Mouse (Mus musculus) neural tube, embryonic 14.5 days (tissue): ENCODE measurements at regions not wholly inside any gene's neighbourhood (a gene's known extent, or its start where the extent isn't known, plus 50 kb on each side); places are given as distances from the start of the nearest gene placed in this dataset.

Experiments
- ATAC-seq: fragments of 200-750 bp; cut with Nextera tagmentation; 2 replicates; pipeline ENCODE4 v1.8.0; 2017; ENCODE audit warnings: low read depth, mild to moderate bottlenecking, moderate TSS enrichment, moderate library complexity
- H3K27ac ChIP-seq: fragments of 300-500 bp; sonication (generic); 2 replicates; pipeline ENCODE4 v1.5.1; 2014; ENCODE audit warnings: low read depth, mild to moderate bottlenecking, control low read depth, low read length, moderate library complexity, mixed read lengths
- H3K27me3 ChIP-seq: fragments of 300-500 bp; sonication (generic); 2 replicates; pipeline ENCODE4 v1.6.1; 2014; ENCODE audit warnings: low read length; ENCODE audit not compliant: control insufficient read depth, insufficient read depth
- H3K36me3 ChIP-seq: fragments of 300-500 bp; sonication (generic); 2 replicates; pipeline ENCODE4 v1.6.1; 2014; ENCODE audit warnings: low read length, mixed read lengths; ENCODE audit not compliant: control insufficient read depth, insufficient read depth
- H3K4me1 ChIP-seq: fragments of 300-500 bp; sonication (generic); 2 replicates; pipeline ENCODE4 v1.6.1; 2014; ENCODE audit warnings: low read length; ENCODE audit not compliant: control insufficient read depth, insufficient read depth
- H3K4me2 ChIP-seq: fragments of 300-500 bp; sonication (generic); 2 replicates; pipeline ENCODE4 v1.6.1; 2014; ENCODE audit warnings: mild to moderate bottlenecking, low read depth, low read length, control low read depth
- H3K4me3 ChIP-seq: fragments of 300-500 bp; sonication (generic); 2 replicates; pipeline ENCODE4 v1.5.1; 2014; ENCODE audit warnings: low read depth, low read length, control low read depth, mixed read lengths
- H3K9ac ChIP-seq: fragments of 300-500 bp; sonication (generic); replicated peaks from 2 replicates; pipeline ENCODE4 v1.6.1; 2014; ENCODE audit warnings: low read depth, mild to moderate bottlenecking, control low read depth, low read length, mixed read lengths
- H3K9me3 ChIP-seq: fragments of 300-500 bp; sonication (generic); 2 replicates; pipeline ENCODE4 v1.6.1; 2016; ENCODE audit warnings: low read length; ENCODE audit not compliant: control insufficient read depth
- WGBS: fragments of 180-500 bp; shearing (Covaris S2); extraction: QIAGEN DNeasy Blood & Tissue Kit; methylation state at CpG from one replicate; pipeline ENCODE4 v1.1.7; 2014; 5-methylcytosine and 5-hydroxymethylcytosine counted together

GRCm38 (mm10) chr7:72027006-72027405 lies 279.4 kb downstream of the Mctp2 start:
- no peaks in the 10 kb centered on the region for H3K4me1 ChIP-seq
- no peak overlapping the region for H3K4me2 ChIP-seq
- WGBS: 56% methylated on average over 6 of the region's 6 CpGs
- H3K9ac ChIP-seq: no peak overlapping the region
- H3K4me3 ChIP-seq: no peak overlapping the region
- no peaks in the 10 kb centered on the region for H3K9me3 ChIP-seq
- no peaks in the 10 kb centered on the region for H3K36me3 ChIP-seq
- no peak for ATAC-seq
- H3K27ac ChIP-seq: no peak overlapping the region
- no peaks in the 10 kb centered on the region for H3K27me3 ChIP-seq

- H3K4me3 ChIP-seq: no peak overlapping the region
- no peaks in the 10 kb centered on the region for H3K27me3 ChIP-seq
- no peaks in the 10 kb centered on the region for H3K4me1 ChIP-seq
- no peak overlapping the region for H3K4me2 ChIP-seq
- no peak overlapping the region for H3K27ac ChIP-seq
- no peaks in the 10 kb centered on the region for H3K36me3 ChIP-seq
- 90% methylated on average over 11 of the region's 11 CpGs for WGBS
- no peaks in the 10 kb centered on the region for H3K9me3 ChIP-seq
- no peak overlapping the region for H3K9ac ChIP-seq
- no peak for ATAC-seq
These were observed 297.3 kb downstream of the Mctp2 start for GRCm38 (mm10) chr7:72009115-72009514.

DNA sequence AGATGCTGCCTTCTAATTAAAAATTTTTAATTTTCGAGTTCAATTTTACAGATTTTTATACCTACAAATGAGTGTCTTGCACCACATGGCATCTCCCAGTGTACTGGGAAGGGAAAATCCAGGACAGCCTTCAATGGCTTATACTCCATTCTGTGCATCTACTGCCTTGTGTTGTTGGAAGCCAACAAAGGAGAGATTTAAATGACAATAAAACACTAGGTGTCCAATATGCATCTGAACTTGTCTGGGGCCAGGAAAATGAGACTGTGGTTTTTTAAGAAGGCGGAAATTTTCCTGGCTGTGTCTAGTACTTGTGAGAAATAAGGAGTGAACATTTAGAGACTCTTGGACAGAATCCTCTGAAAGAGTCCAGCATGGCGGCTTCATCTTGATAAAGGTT lies 302.1 kb downstream of the Mctp2 start:
- Histone ChIP-seq H3K9ac (no peak overlapping the region), H3K9me3 (no peaks in the 10 kb centered on the region), H3K36me3 (no peaks in the 10 kb centered on the region), H3K27ac (no peak overlapping the region), H3K4me3 (no peak overlapping the region), H3K4me1 (no peaks in the 10 kb centered on the region), H3K27me3 (no peaks in the 10 kb centered on the region), H3K4me2 (no peak overlapping the region)
- ATAC-seq: no peak
- WGBS: 76% methylated on average over 3 of the region's 3 CpGs

DNA sequence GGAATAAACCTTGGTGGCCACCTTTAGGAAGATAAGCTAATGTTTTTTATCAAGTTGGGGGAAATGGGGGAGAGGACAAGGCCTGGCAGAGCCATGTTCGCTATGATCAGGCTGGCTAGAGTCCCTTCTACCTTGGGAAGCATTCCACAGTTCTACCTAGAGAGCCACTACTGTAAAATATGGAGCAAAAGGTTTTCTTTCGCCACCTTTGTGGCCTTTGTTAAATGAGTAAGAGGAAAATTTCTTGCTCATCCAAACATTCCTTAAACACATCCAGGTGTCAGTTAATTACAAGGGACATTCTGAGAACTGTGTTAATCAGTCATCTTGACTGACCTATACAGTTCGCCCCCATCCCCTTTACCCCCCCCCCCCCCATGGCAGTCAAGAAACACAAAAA lies 313.9 kb downstream of the Mctp2 start:
- H3K4me2 ChIP-seq: no peak overlapping the region
- no peaks in the 10 kb centered on the region for H3K27me3 ChIP-seq
- WGBS: 96% methylated on average over 3 of the region's 3 CpGs
- H3K4me3 ChIP-seq: no peak overlapping the region
- H3K27ac ChIP-seq: no peak overlapping the region
- ATAC-seq: no peak
- no peaks in the 10 kb centered on the region for H3K4me1 ChIP-seq
- no peaks in the 10 kb centered on the region for H3K9me3 ChIP-seq
- H3K9ac ChIP-seq: no peak overlapping the region
- H3K36me3 ChIP-seq: no peaks in the 10 kb centered on the region

DNA sequence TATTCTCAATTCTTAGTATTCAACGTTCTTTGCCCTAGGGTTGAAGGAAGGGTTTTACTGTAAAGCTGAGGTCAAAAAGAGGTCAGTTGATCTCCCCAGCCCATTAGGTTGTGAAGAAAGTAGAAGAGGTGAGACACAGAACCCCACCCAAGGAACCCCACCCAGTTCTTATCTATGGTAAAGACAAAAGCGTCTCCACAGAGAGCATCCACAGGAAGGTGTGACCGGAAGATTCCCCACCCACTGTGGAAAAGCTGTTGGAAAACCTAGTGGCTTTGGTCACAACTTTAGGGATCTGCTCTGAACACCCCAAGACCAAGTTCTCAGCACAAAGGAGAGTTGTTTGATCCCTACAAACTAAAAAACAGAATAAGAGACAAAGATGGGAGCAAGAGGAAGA lies 314.6 kb downstream of the Mctp2 start:
- 94% methylated on average over 3 of the region's 3 CpGs for WGBS

GRCm38 (mm10) chr7:71991206-71991605 lies 315.2 kb downstream of the Mctp2 start:
- no peak overlapping the region for H3K4me3 ChIP-seq
- no peak overlapping the region for H3K9ac ChIP-seq
- H3K36me3 ChIP-seq: no peaks in the 10 kb centered on the region
- H3K4me2 ChIP-seq: no peak overlapping the region
- no peak for ATAC-seq
- H3K27me3 ChIP-seq: no peaks in the 10 kb centered on the region
- H3K27ac ChIP-seq: no peak overlapping the region
- WGBS: 91% methylated on average over 4 of the region's 4 CpGs
- H3K4me1 ChIP-seq: no peaks in the 10 kb centered on the region
- no peaks in the 10 kb centered on the region for H3K9me3 ChIP-seq

More for the DNA sequence above, 314.6 kb downstream of the Mctp2 start:
- Histone ChIP-seq H3K4me3 (no peak overlapping the region), H3K36me3 (no peaks in the 10 kb centered on the region), H3K27ac (no peak overlapping the region), H3K4me1 (no peaks in the 10 kb centered on the region), H3K27me3 (no peaks in the 10 kb centered on the region), H3K9ac (no peak overlapping the region), H3K4me2 (no peak overlapping the region), H3K9me3 (no peaks in the 10 kb centered on the region)
- no peak for ATAC-seq

DNA sequence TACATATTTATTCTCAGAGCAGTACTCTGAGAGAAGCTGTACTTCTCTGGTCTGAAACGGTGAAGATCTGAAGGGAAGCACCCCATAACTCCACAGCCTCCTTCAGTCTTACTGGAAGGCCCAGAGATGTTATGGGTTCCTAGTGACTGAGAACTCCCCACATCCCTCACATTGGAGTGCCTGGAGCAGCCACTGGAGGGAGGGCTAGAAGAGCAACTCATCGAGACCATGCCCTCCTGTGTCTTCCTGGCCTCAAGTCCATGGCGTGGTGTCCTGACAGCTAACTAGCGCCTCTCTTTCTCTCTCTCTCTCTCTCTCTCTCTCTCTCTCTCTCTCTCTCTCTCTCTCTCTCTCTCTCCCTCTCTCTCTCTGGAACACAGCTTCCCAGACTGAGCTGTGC lies 340.4 kb downstream of the Mctp2 start:
- Histone ChIP-seq H3K9me3 (no peaks in the 10 kb centered on the region), H3K4me1 (no peaks in the 10 kb centered on the region), H3K36me3 (no peaks in the 10 kb centered on the region), H3K27ac (no peak overlapping the region), H3K4me2 (no peak overlapping the region), H3K4me3 (no peak overlapping the region), H3K27me3 (no peaks in the 10 kb centered on the region), H3K9ac (no peak overlapping the region)
- ATAC-seq: no peak
- WGBS: 81% methylated on average over 4 of the region's 4 CpGs

DNA sequence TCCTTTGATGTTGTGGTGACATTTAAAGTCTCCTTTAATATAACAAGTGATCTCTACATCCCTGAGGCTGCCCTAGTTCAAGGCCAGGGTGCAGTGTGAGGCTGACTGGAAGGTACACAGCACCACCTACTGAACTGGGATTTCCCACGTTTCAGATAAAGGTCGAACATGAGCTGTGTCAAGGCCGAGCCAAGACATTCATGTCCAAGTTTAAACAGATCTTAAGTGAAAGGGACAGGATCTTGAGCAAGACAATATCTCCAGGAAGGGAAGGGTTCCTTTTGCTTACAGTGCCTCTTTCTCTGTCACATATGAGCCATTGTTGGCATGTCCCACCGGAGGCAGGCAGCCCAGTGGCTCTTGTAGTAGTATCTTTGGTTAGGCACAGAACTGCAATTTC lies 343.0 kb downstream of the Mctp2 start:
- Histone ChIP-seq H3K4me2 (no peak overlapping the region), H3K27ac (no peak overlapping the region), H3K36me3 (no peaks in the 10 kb centered on the region), H3K9me3 (no peaks in the 10 kb centered on the region), H3K27me3 (no peaks in the 10 kb centered on the region), H3K4me3 (no peak overlapping the region), H3K9ac (no peak overlapping the region), H3K4me1 (no peaks in the 10 kb centered on the region)
- WGBS: 79% methylated on average over 4 of the region's 4 CpGs
- no peak for ATAC-seq

DNA sequence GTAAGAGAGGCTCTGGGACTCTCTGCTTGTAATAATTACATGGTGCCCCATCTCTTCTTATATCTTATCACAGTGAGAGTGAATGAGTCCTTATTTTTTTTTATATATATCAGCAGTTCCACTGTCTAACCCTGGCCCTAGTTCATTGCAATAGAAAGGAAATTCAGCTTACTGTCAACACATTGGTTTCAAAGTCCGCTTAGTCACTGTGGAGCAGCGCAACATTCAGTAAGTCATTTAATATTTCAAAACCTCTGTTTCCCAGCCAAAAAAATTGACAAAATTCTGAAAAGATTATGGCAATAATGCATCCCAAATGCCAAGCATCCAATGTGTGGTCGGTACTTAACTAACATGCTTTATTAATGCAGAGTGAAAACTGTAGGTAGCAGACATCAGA lies 343.6 kb downstream of the Mctp2 start:
- H3K27ac ChIP-seq: no peak overlapping the region
- H3K4me3 ChIP-seq: no peak overlapping the region
- no peaks in the 10 kb centered on the region for H3K36me3 ChIP-seq
- no peak overlapping the region for H3K9ac ChIP-seq
- H3K4me1 ChIP-seq: no peaks in the 10 kb centered on the region
- H3K9me3 ChIP-seq: no peaks in the 10 kb centered on the region
- 95% methylated on average over 3 of the region's 3 CpGs for WGBS
- no peak for ATAC-seq
- H3K4me2 ChIP-seq: no peak overlapping the region
- H3K27me3 ChIP-seq: no peaks in the 10 kb centered on the region
